ENCODE assay signal across 9 mouse cellular contexts in genomic region chr5:36099662-36100061, GRCm38 (mm10).
DNase-seq lines count a peak whose midpoint lies in the region; ATAC-seq and TF ChIP-seq lines count a peak whose summit lies in the region.
"Had no signal": no experiment of that assay in that cellular context is flagged by ENCODE, and none has a peak within 500 bp of the region (broad histone marks: within the 10 kb centered on the region; RNA-seq: fewer than 3 reads in every experiment).

No protein-coding gene starts in this region.

- no peaks in the 10 kb centered on the region for H3K27me3 ChIP-seq in kidney, adult 2 months (replicated peaks; ENCODE audit: control insufficient read depth, insufficient read depth, low read length)
- H3K27me3 ChIP-seq in kidney, embryonic 15.5 days, result peaks cover 8% of the 10 kb centered on the region
- H3K27me3 ChIP-seq in kidney, postnatal 0 days (ENCODE audit: insufficient read depth, low read length), result no peaks in the 10 kb centered on the region
- no peaks in the 10 kb centered on the region for H3K27me3 ChIP-seq in forebrain, embryonic 13.5 days
- H3K27me3 ChIP-seq: liver, embryonic 15.5 days had no signal

- H3K9ac ChIP-seq in kidney, embryonic 15.5 days, result no peak overlapping the region
- H3K9ac ChIP-seq in kidney, postnatal 0 days (ENCODE audit: low read depth, low read length), result no peak overlapping the region
- no peak overlapping the region for H3K9ac ChIP-seq in forebrain, embryonic 13.5 days
- H3K9ac ChIP-seq: liver, embryonic 15.5 days had no signal

- H3K9me3 ChIP-seq in kidney, embryonic 15.5 days (replicated peaks), result no peaks in the 10 kb centered on the region
- H3K9me3 ChIP-seq in kidney, postnatal 0 days (replicated peaks; ENCODE audit: low read length), result no peaks in the 10 kb centered on the region
- H3K9me3 ChIP-seq in forebrain, embryonic 13.5 days (replicated peaks), result no peaks in the 10 kb centered on the region; the same call in 1 of the 2 replicates
- H3K9me3 ChIP-seq: liver, embryonic 15.5 days had no signal

- H3K4me3 ChIP-seq in kidney, adult 2 months (ENCODE audit: insufficient read depth, low read depth, low read length), result no peak overlapping the region
- H3K4me3 ChIP-seq in kidney, embryonic 15.5 days (replicated peaks), result no peak overlapping the region
- no peak overlapping the region for H3K4me3 ChIP-seq in kidney, postnatal 0 days (replicated peaks; ENCODE audit: low read depth, low read length)
- H3K4me3 ChIP-seq in forebrain, embryonic 13.5 days, result no peak overlapping the region
- H3K4me3 ChIP-seq: liver, embryonic 15.5 days had no signal

- H3K27ac ChIP-seq in kidney, adult 2 months (ENCODE audit: insufficient read depth, low read depth, low read length), result peak overlapping the region; percentile 21; the same call in 1 of the 2 replicates
- no peak overlapping the region for H3K27ac ChIP-seq in kidney, embryonic 15.5 days
- no peak overlapping the region for H3K27ac ChIP-seq in kidney, postnatal 0 days
- H3K27ac ChIP-seq in forebrain, embryonic 13.5 days, result no peak overlapping the region
- H3K27ac ChIP-seq: liver, embryonic 15.5 days had no signal

- no peak for TF ChIP-seq POLR2A in kidney, adult 2 months (IDR thresholded peaks at IDR 0.05; ENCODE audit: low read depth, low read length)

- peak; percentile 87 for DNase-seq in kidney, adult 2 months
- DNase-seq in adrenal gland, postnatal 25 days, result peak; percentile 33
- DNase-seq in kidney, postnatal 0 days (ENCODE audit: low spot score), result peak; percentile 16
- DNase-seq in lung, postnatal 4 days, result peak; percentile 27 to 36
- DNase-seq in frontal cortex, postnatal 25 days (ENCODE audit: low spot score in 2 of 2), result no peak
- DNase-seq: layer of hippocampus, postnatal 36 days had no signal

- WGBS in kidney, adult 2 months, result 37% methylated on average over 4 of the region's 4 CpGs
- 62% methylated on average over 4 of the region's 4 CpGs for WGBS in kidney, embryonic 15.5 days
- 49% methylated on average over 4 of the region's 4 CpGs for WGBS in kidney, postnatal 0 days
- 55% methylated on average over 4 of the region's 4 CpGs for WGBS in forebrain, embryonic 13.5 days

- H3K4me2 ChIP-seq in kidney, embryonic 15.5 days, result no peak overlapping the region
- H3K4me2 ChIP-seq in kidney, postnatal 0 days (ENCODE audit: low read length), result no peak overlapping the region
- H3K4me2 ChIP-seq in forebrain, embryonic 13.5 days, result no peak overlapping the region
- H3K4me2 ChIP-seq: liver, embryonic 15.5 days had no signal

- H3K4me1 ChIP-seq in kidney, adult 2 months (ENCODE audit: control insufficient read depth, insufficient read depth, low read length), result peaks cover 9% of the 10 kb centered on the region
- 0 out of 2 replicates have a peak, but pooled peaks cover 10% of the 10 kb centered on the region for H3K4me1 ChIP-seq in kidney, embryonic 15.5 days
- no peaks in the 10 kb centered on the region for H3K4me1 ChIP-seq in kidney, postnatal 0 days (replicated peaks; ENCODE audit: insufficient read depth, low read length)
- peaks cover 10% of the 10 kb centered on the region for H3K4me1 ChIP-seq in forebrain, embryonic 13.5 days
- H3K4me1 ChIP-seq: liver, embryonic 15.5 days had no signal

- no peak for ATAC-seq in kidney, embryonic 15.5 days (replicated peaks; ENCODE audit: low FRiP score)
- ATAC-seq in kidney, postnatal 0 days (replicated peaks; ENCODE audit: low FRiP score, low read depth), result peak; percentile 53; the same call in 1 of the 2 replicates
- no peak for ATAC-seq in forebrain, embryonic 13.5 days

- no peak for TF ChIP-seq CTCF in kidney, adult 2 months (conservative IDR thresholded peaks at IDR 0.05; ENCODE audit: insufficient read depth, insufficient read length, low read depth, low read length)
- TF ChIP-seq CTCF in kidney, postnatal 0 days (IDR thresholded peaks at IDR 0.05; ENCODE audit: low read depth), result no peak

- H3K36me3 ChIP-seq in kidney, adult 2 months (ENCODE audit: control insufficient read depth, insufficient read depth, low read length), result no peaks in the 10 kb centered on the region
- H3K36me3 ChIP-seq in kidney, embryonic 15.5 days, result no peaks in the 10 kb centered on the region
- H3K36me3 ChIP-seq in kidney, postnatal 0 days (ENCODE audit: insufficient read depth, low read length), result no peaks in the 10 kb centered on the region
- H3K36me3 ChIP-seq in forebrain, embryonic 13.5 days (ENCODE audit: poor library complexity, severe bottlenecking), result no peaks in the 10 kb centered on the region
- H3K36me3 ChIP-seq: liver, embryonic 15.5 days had no signal

Comparison
In these comparisons a context has a peak if more than half of its experiments do, and no peak if none do; other contexts are left out.
1. DNase-seq: peak in kidney, adult 2 months (single experiment), adrenal gland, postnatal 25 days (single experiment), kidney, postnatal 0 days (single experiment) and lung, postnatal 4 days (2 of 2); none in frontal cortex, postnatal 25 days (0 of 2).